Mouse (Mus musculus): Measurements from ENCODE around the gene Vmn1r3. TPM values are rescaled to one million over a fixed set of nuclear protein-coding genes. Genes with fewer than 3 reads are reported as not detected.
"Not testable (repeated sequence)": the region's sequence is repeated elsewhere in the genome, so short reads cannot be mapped to it uniquely, and the experiment has no call there.

The Vmn1r3 gene
- polyA plus RNA-seq, 2 experiments: not detected

DNA sequence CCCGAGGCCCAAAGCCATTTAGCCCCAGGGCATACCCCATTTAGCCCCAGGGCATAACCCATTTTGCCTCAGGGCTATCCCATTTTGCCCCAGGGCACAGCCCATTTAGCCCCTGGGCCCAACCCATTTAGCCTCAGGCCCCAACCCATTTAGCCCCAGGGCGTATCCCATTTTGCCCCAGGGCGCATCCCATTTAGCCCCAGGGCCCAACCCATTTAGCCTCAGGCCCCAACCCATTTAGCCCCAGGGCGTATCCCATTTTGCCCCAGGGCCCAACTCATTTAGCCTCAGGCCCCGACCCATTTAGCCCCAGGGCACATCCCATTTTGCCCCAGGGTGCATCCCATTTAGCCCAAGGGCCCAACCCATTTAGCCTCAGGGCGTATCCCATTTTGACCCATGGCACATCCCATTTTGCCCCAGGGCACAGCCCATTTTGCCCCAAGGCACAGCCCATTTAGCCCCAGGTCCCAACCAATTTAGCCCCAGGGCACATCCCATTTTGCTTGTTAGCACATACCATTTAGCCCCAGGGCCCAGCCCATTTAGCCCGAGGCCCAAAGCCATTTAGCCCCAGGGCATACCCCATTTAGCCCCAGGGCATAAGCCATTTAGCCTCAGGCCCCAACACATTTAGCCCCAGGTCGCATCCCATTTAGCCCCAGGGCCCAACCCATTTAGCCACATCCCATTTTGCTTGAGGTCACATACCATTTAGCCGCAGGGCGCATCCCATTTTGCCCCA, 8.2 kb downstream of the Vmn1r3 start:
- WGBS: 87% methylated on average over 10 of the region's 10 CpGs
- H3K9ac ChIP-seq (ENCODE audit: low read depth, low read length, severe bottlenecking); H3K4me3 ChIP-seq (replicated peaks; ENCODE audit: low read length); H3K4me2 ChIP-seq (replicated peaks; ENCODE audit: low read depth, low read length, severe bottlenecking); DNase-seq (ENCODE audit: low spot score); H3K27me3 ChIP-seq (ENCODE audit: control insufficient read depth, insufficient read depth, low read length); H3K4me1 ChIP-seq (ENCODE audit: control insufficient read depth, insufficient read depth, low read length); H3K27ac ChIP-seq (replicated peaks; ENCODE audit: low read depth, low read length); H3K36me3 ChIP-seq (ENCODE audit: control insufficient read depth, insufficient read depth, low read length); ATAC-seq (ENCODE audit: low FRiP score, low read depth): not testable (repeated sequence)
- H3K9me3 ChIP-seq (ENCODE audit: control insufficient read depth, low read length): peaks cover 41% of the 10 kb centered on the region

DNA sequence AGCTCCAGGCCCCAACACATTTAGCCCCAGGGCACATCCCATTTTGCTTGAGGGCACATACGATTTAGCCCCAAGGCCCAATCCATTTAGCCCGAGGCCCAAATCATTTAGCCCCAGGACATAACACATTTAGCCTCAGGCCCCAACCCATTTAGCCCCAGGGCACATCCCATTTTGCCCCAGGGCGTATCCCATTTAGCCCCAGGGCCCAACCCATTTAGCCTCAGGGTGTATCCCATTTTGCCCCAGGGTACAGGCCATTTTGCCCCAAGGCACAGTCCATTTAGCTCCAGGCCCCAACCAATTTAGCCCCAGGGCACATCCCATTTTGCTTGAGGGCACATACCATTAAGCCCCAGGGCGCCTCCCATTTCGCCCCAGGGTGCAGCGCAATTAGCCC, 9.0 kb downstream of the Vmn1r3 start:
- H3K9me3 ChIP-seq (ENCODE audit: control insufficient read depth, low read length): peaks cover 39% of the 10 kb centered on the region
- H3K27ac ChIP-seq (replicated peaks; ENCODE audit: low read depth, low read length); H3K36me3 ChIP-seq (ENCODE audit: control insufficient read depth, insufficient read depth, low read length); DNase-seq (ENCODE audit: low spot score); H3K4me2 ChIP-seq (replicated peaks; ENCODE audit: low read depth, low read length, severe bottlenecking); H3K9ac ChIP-seq (ENCODE audit: low read depth, low read length, severe bottlenecking); H3K4me3 ChIP-seq (replicated peaks; ENCODE audit: low read length); H3K27me3 ChIP-seq (ENCODE audit: control insufficient read depth, insufficient read depth, low read length); ATAC-seq (ENCODE audit: low FRiP score, low read depth); H3K4me1 ChIP-seq (ENCODE audit: control insufficient read depth, insufficient read depth, low read length): not testable (repeated sequence)
- 85% methylated on average over 6 of the region's 6 CpGs for WGBS

DNA sequence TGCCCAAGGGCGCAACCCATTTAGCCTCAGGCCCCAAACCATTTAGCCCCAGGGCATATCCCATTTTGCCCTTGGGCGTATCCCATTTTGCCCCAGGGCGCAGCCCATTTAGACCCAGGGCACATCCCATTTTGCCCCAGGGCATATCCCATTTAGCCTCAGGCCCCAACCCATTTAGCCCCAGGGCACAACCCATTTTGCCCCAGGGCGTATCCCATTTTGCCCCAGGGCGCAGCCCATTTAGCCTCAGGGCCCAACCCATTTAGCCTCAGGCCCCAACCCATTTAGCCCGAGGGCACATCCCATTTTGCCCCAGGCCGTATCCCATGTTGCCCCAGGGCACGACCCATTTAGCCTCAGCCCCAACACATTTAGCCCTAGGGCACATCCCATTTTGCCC, 9.4 kb downstream of the Vmn1r3 start:
- not testable (repeated sequence) for H3K36me3 ChIP-seq (ENCODE audit: control insufficient read depth, insufficient read depth, low read length); H3K4me2 ChIP-seq (replicated peaks; ENCODE audit: low read depth, low read length, severe bottlenecking); DNase-seq (ENCODE audit: low spot score); H3K9ac ChIP-seq (ENCODE audit: low read depth, low read length, severe bottlenecking); H3K27me3 ChIP-seq (ENCODE audit: control insufficient read depth, insufficient read depth, low read length); H3K4me1 ChIP-seq (ENCODE audit: control insufficient read depth, insufficient read depth, low read length); H3K4me3 ChIP-seq (replicated peaks; ENCODE audit: low read length); H3K27ac ChIP-seq (replicated peaks; ENCODE audit: low read depth, low read length); ATAC-seq (ENCODE audit: low FRiP score, low read depth)
- H3K9me3 ChIP-seq (ENCODE audit: control insufficient read depth, low read length): peaks cover 35% of the 10 kb centered on the region
- WGBS: 94% methylated on average over 6 of the region's 8 CpGs

DNA sequence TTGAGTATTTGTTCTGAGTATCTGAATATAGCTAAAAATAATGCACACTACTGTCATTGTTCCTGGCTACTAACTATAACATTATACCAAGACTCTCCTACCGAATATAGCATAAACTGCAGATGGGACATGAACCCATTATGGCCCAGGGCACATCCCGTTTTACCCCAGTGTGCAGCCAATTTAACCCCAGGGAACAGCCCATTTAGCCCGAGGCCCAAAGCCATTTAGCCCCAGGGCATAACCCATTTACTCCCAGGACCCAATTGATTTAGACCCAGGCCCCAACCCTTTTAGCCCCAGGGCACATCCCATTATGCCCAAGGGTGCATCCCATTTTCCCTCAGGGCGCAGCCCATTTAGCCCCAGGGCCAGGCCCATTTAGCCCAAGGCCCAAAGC, 10.6 kb downstream of the Vmn1r3 start:
- H3K4me1 ChIP-seq (ENCODE audit: control insufficient read depth, insufficient read depth, low read length); ATAC-seq (ENCODE audit: low FRiP score, low read depth); H3K4me2 ChIP-seq (replicated peaks; ENCODE audit: low read depth, low read length, severe bottlenecking); H3K36me3 ChIP-seq (ENCODE audit: control insufficient read depth, insufficient read depth, low read length); H3K27ac ChIP-seq (replicated peaks; ENCODE audit: low read depth, low read length); DNase-seq (ENCODE audit: low spot score); H3K27me3 ChIP-seq (ENCODE audit: control insufficient read depth, insufficient read depth, low read length); H3K9ac ChIP-seq (ENCODE audit: low read depth, low read length, severe bottlenecking); H3K4me3 ChIP-seq (replicated peaks; ENCODE audit: low read length): not testable (repeated sequence)
- 82% methylated on average over 4 of the region's 4 CpGs for WGBS
- H3K9me3 ChIP-seq (ENCODE audit: control insufficient read depth, low read length): peaks cover 24% of the 10 kb centered on the region

DNA sequence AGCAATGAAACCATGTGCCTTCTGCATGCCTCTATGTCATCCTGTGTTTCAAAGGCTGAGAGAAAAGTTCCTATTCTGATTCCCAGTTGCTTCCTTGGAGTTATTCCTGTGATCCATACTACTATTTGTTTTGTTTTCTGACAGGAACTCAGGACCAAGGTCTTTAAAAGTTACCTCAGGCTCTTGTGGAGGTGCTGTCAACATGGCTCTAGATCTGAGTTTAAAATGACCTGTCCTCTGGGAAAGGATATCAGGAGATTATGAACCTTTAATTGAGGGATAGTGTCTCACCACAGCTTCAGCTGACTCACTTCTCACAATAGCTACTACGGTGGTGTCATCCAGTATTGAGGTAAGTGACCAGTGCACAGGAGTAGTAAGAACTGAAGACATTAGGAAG, 18.1 kb downstream of the Vmn1r3 start, which contains the start of gene Vmn1r2:
TSS of gene Vmn1r2 (plus strand) at position 301 of the 400 bp plus-strand sequence.
- H3K9me3 ChIP-seq (ENCODE audit: control insufficient read depth, low read length): peaks cover 11% of the 10 kb centered on the region
- H3K27me3 ChIP-seq (ENCODE audit: control insufficient read depth, insufficient read depth, low read length); H3K9ac ChIP-seq (ENCODE audit: low read depth, low read length, severe bottlenecking); H3K36me3 ChIP-seq (ENCODE audit: control insufficient read depth, insufficient read depth, low read length); DNase-seq (ENCODE audit: low spot score); H3K27ac ChIP-seq (replicated peaks; ENCODE audit: low read depth, low read length); H3K4me2 ChIP-seq (replicated peaks; ENCODE audit: low read depth, low read length, severe bottlenecking); H3K4me1 ChIP-seq (ENCODE audit: control insufficient read depth, insufficient read depth, low read length); ATAC-seq (ENCODE audit: low FRiP score, low read depth); H3K4me3 ChIP-seq (replicated peaks; ENCODE audit: low read length): not testable (repeated sequence)
- WGBS: no CpG with 5 or more reads among the region's 1 CpGs

DNA sequence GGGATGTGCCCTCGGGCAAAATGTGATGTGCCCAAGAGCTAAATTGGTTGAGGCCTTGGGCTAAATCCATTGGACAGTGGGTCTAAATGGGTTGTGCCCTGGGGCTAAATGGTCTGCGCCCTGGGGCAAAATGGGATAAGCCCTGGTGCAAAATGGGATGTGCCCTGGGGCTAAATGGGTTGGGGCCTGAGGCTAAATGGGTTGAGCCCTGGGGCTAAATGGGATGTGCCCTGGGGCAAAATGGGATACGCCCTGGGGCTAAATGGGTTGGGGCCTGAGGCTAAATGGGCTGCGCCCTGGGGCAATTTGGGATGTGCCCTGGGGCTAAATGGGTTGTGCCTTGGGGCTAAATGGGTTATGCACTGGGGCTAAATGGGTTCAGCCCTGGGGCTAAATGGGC, 20.1 kb downstream of the Vmn1r3 start:
- WGBS: 86% methylated on average over 4 of the region's 4 CpGs

DNA sequence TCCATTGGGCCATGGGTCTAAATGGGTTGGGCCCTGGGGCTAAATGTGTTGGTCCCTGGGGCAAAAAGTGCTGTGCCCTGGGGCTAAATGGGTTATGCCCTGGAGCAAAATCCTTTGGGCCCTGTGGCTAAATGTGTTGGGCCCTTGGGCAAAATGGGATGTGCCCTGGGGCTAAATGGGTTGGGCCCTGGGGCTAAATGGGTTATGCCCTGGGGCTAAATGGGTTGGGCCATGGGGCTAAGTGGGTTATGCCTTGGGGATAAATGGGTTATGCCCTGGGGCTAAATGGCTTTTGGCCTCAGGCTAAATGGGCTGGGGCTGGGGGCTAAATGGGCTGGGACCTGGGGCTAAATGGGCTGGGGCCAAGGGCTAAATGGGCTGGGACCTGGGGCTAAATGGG, 20.7 kb downstream of the Vmn1r3 start:
- ATAC-seq (ENCODE audit: low FRiP score, low read depth); H3K27me3 ChIP-seq (ENCODE audit: control insufficient read depth, insufficient read depth, low read length); DNase-seq (ENCODE audit: low spot score); H3K4me3 ChIP-seq (replicated peaks; ENCODE audit: low read length); H3K36me3 ChIP-seq (ENCODE audit: control insufficient read depth, insufficient read depth, low read length); H3K27ac ChIP-seq (replicated peaks; ENCODE audit: low read depth, low read length); H3K9ac ChIP-seq (ENCODE audit: low read depth, low read length, severe bottlenecking); H3K4me1 ChIP-seq (ENCODE audit: control insufficient read depth, insufficient read depth, low read length); H3K4me2 ChIP-seq (replicated peaks; ENCODE audit: low read depth, low read length, severe bottlenecking): not testable (repeated sequence)
- H3K9me3 ChIP-seq (ENCODE audit: control insufficient read depth, low read length): peaks cover 11% of the 10 kb centered on the region

More for the DNA sequence above, 20.1 kb downstream of the Vmn1r3 start:
- ATAC-seq (ENCODE audit: low FRiP score, low read depth) (no peak), DNase-seq (ENCODE audit: low spot score) (no peak)
- H3K27ac ChIP-seq (replicated peaks; ENCODE audit: low read depth, low read length): no peak overlapping the region
- H3K9me3 ChIP-seq (ENCODE audit: control insufficient read depth, low read length): peaks cover 11% of the 10 kb centered on the region
- no peak overlapping the region for H3K4me2 ChIP-seq (replicated peaks; ENCODE audit: low read depth, low read length, severe bottlenecking)
- no peaks in the 10 kb centered on the region for H3K4me1 ChIP-seq (ENCODE audit: control insufficient read depth, insufficient read depth, low read length)
- no peak overlapping the region for H3K4me3 ChIP-seq (replicated peaks; ENCODE audit: low read length)
- no peak overlapping the region for H3K9ac ChIP-seq (ENCODE audit: low read depth, low read length, severe bottlenecking)
- no peaks in the 10 kb centered on the region for H3K36me3 ChIP-seq (ENCODE audit: control insufficient read depth, insufficient read depth, low read length)
- H3K27me3 ChIP-seq (ENCODE audit: control insufficient read depth, insufficient read depth, low read length): no peaks in the 10 kb centered on the region
- no peak for TF ChIP-seq POLR2A (IDR thresholded peaks at IDR 0.05; ENCODE audit: borderline replicate concordance, extremely low read depth, insufficient read depth, insufficient read length)

DNA sequence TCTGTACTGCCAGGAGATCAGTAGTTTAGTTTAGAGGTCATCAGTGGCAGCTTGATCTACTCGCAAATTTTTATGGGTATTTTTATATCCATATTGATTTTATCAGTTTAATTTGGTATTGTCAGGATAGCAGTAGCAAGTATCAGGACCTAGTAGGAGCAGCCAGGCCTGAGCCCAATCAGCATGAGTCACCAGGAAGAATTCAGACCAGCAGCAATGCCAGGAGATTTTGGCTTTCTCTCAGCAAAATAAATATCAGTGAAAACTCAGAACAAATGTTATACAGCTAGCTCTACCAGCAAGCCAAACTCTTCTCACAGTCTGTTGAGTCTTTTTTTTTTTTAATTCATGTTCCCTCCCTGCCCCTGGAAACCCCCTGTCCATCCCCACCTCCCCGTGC, 31.8 kb downstream of the Vmn1r3 start:
- not testable (repeated sequence) for H3K9ac ChIP-seq (ENCODE audit: low read depth, low read length, severe bottlenecking); H3K9me3 ChIP-seq (ENCODE audit: control insufficient read depth, low read length); H3K27me3 ChIP-seq (ENCODE audit: control insufficient read depth, insufficient read depth, low read length); H3K36me3 ChIP-seq (ENCODE audit: control insufficient read depth, insufficient read depth, low read length); H3K27ac ChIP-seq (replicated peaks; ENCODE audit: low read depth, low read length); ATAC-seq (ENCODE audit: low FRiP score, low read depth); H3K4me1 ChIP-seq (ENCODE audit: control insufficient read depth, insufficient read depth, low read length); DNase-seq (ENCODE audit: low spot score); H3K4me2 ChIP-seq (replicated peaks; ENCODE audit: low read depth, low read length, severe bottlenecking); H3K4me3 ChIP-seq (replicated peaks; ENCODE audit: low read length)
- 65% methylated on average over 2 of the region's 2 CpGs for WGBS
